Mouse (Mus musculus) heart, embryonic 10.5 days (tissue): ENCODE measurements around the gene Phlpp1. TPM values are rescaled to one million over a fixed set of nuclear protein-coding genes. Genes with fewer than 3 reads are reported as not detected.
A peak's percentile ranks its signal among the peaks of the same experiment; 100 is the strongest.

ENCODE experiments used
- DNase-seq: peaks from one replicate; pipeline ENCODE4 v3.0.0-alpha.2; 2017; ENCODE audit warnings: low spot score
- H3K27ac ChIP-seq: fragments of 300-500 bp; sonication (generic); 2 replicates; pipeline ENCODE4 v1.5.1; 2016; ENCODE audit warnings: mild to moderate bottlenecking
- H3K27me3 ChIP-seq: fragments of 300-500 bp; sonication (generic); 2 replicates; pipeline ENCODE4 v1.6.1; 2016; ENCODE audit warnings: mild to moderate bottlenecking; ENCODE audit not compliant: poor library complexity, insufficient read depth, severe bottlenecking
- H3K36me3 ChIP-seq: fragments of 300-500 bp; sonication (generic); 2 replicates; pipeline ENCODE4 v1.6.1; 2016; ENCODE audit warnings: mild to moderate bottlenecking, moderate library complexity
- H3K4me1 ChIP-seq: fragments of 300-500 bp; sonication (generic); 2 replicates; pipeline ENCODE4 v1.6.1; 2016; ENCODE audit warnings: mild to moderate bottlenecking
- H3K4me3 ChIP-seq: fragments of 300-500 bp; sonication (generic); 2 replicates; pipeline ENCODE4 v1.5.1; 2016; ENCODE audit warnings: mild to moderate bottlenecking, moderate library complexity
- H3K9me3 ChIP-seq: fragments of 300-500 bp; sonication (generic); 2 replicates; pipeline ENCODE4 v1.6.1; 2016; ENCODE audit warnings: mild to moderate bottlenecking, moderate library complexity
- WGBS: fragments of 180-500 bp; shearing (Covaris S2); methylation state at CpG from one replicate; pipeline ENCODE4 v1.1.7; 2016; 5-methylcytosine and 5-hydroxymethylcytosine counted together
- polyA plus RNA-seq: library from polyadenylated mRNA; unstranded; fragments of >200 nt; fragmentation: Nextera tagmentation; extraction: Ambion mirVana; gene quantifications from 2 replicates; pipeline ENCODE4 v1.2.1, GENCODE M21; 2016

Gene Phlpp1
- polyA plus RNA-seq, 1 experiment from 2014 or later: 4.2 TPM

- WGBS: 70% methylated on average over 4 of the region's 4 CpGs
- H3K36me3 ChIP-seq: peaks cover 3% of the 10 kb centered on the region; the same call in 1 of the 2 replicates
- H3K4me1 ChIP-seq: peaks cover 12% of the 10 kb centered on the region; the same call in 1 of the 2 replicates
- H3K27me3 ChIP-seq: no peaks in the 10 kb centered on the region
- H3K4me3 ChIP-seq: no peak overlapping the region
- no peaks in the 10 kb centered on the region for H3K9me3 ChIP-seq
- no peak for DNase-seq
- H3K27ac ChIP-seq: peak overlapping the region; percentile 16; the same call in 1 of the 2 replicates
Measured at GRCm38 (mm10) chr1:106316641-106317304, 145.2 kb downstream of the Phlpp1 start.

DNA sequence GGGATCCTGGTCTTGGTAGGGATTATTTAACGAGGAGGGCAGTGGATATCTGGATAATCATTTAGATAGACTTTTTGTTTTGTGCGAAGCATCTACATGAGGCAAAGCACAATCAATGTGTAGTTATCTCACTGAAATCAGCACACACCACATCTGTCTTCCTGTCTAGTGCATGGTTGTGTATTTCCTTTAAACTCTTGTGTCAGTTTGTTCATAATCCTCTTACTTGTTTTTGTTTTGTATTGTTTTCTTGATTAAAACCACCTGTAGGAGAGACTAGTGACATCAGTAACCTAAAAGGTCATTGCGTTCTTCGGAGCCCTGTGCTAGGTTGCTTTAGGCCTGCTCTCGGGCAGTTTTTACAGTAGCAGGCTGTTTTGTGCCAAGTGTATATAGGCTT, 146.8 kb downstream of the Phlpp1 start:
- Histone ChIP-seq H3K9me3 (no peaks in the 10 kb centered on the region), H3K27me3 (no peaks in the 10 kb centered on the region), H3K4me1 (peaks cover 12% of the 10 kb centered on the region; the same call in 1 of the 2 replicates), H3K36me3 (peaks cover 3% of the 10 kb centered on the region; the same call in 1 of the 2 replicates), H3K4me3 (no peak overlapping the region), H3K27ac (no peak overlapping the region)
- no peak for DNase-seq
- 84% methylated on average over 5 of the region's 5 CpGs for WGBS

DNA sequence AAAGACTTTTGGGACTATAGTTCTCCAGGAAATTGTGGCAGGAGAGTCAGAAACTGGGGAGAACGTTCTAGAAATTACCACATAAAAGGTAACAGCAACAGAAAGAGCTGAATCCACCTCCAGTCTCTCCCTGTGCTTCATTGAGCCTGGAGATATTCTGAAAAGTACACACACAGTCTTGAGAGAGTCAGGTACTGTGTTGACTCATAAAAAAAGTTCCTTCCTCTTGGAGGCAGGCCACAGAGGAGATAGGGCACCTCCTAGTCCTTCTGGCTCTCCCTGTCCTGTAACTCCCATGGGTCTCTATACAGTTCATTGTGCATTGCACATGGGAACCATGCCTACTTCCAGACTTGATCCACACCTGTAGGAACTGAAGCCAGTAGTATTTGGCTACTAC, 149.0 kb downstream of the Phlpp1 start:
- WGBS: 97% methylated on average over 1 of the region's 1 CpGs
- Histone ChIP-seq H3K9me3 (no peaks in the 10 kb centered on the region), H3K36me3 (peaks cover 3% of the 10 kb centered on the region; the same call in 1 of the 2 replicates), H3K27ac (no peak overlapping the region), H3K4me3 (no peak overlapping the region), H3K4me1 (peaks cover 12% of the 10 kb centered on the region; the same call in 1 of the 2 replicates), H3K27me3 (no peaks in the 10 kb centered on the region)
- no peak for DNase-seq

- H3K36me3 ChIP-seq: peaks cover 3% of the 10 kb centered on the region; the same call in 1 of the 2 replicates
- no peak for DNase-seq
- H3K27me3 ChIP-seq: no peaks in the 10 kb centered on the region
- 89% methylated on average over 8 of the region's 8 CpGs for WGBS
- H3K4me1 ChIP-seq: peaks cover 7% of the 10 kb centered on the region; the same call in 1 of the 2 replicates
- no peak overlapping the region for H3K4me3 ChIP-seq
- no peaks in the 10 kb centered on the region for H3K9me3 ChIP-seq
- H3K27ac ChIP-seq: no peak overlapping the region
Measured at GRCm38 (mm10) chr1:106321432-106322126, 150.0 kb downstream of the Phlpp1 start.

DNA sequence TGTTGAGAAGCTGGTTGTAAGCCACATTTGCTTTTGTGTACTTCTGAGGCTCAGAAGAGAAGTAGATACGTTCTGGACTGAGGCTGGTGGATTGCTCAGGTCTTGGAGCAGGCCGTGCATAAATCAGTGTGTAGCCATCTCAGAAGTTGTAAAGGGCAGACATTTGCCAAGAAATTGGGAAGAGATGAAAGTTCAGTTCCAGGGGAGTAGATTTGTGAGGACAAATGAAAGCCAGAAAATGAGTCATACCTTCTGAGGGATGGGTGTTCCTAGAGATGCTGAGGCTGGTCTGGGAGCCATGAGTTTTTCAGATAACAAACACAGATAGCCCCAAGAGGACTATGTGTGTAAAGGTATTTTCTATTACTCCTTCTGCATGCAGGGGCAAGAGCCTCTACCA, 155.1 kb downstream of the Phlpp1 start:
- DNase-seq: no peak
- no peaks in the 10 kb centered on the region for H3K36me3 ChIP-seq
- 79% methylated on average over 2 of the region's 2 CpGs for WGBS
- H3K4me3 ChIP-seq: no peak overlapping the region
- no peaks in the 10 kb centered on the region for H3K4me1 ChIP-seq
- H3K9me3 ChIP-seq: no peaks in the 10 kb centered on the region
- H3K27me3 ChIP-seq: no peaks in the 10 kb centered on the region
- H3K27ac ChIP-seq: no peak overlapping the region

DNA sequence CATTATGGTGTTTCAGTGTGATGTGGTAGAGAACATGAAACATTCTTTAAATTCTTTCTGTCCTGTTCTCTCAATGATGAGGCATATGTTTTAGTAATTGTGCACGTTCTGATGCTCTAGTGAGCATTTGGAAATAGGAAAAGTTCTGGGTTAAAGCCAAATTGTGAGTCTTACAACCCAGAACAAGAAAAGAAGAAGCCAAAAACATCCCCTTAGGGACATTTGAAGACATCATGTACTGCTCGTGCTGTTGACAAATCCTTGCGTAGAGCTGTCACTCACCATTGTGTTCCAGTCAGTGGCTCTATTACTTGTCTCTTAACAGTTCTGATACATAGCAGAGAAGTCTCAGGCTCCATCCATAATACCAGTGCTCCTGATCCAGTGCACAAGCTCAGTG, 170.5 kb downstream of the Phlpp1 start:
- peaks cover 23% of the 10 kb centered on the region for H3K36me3 ChIP-seq
- H3K4me3 ChIP-seq: no peak overlapping the region
- DNase-seq: no peak
- H3K4me1 ChIP-seq: peaks cover 7% of the 10 kb centered on the region; the same call in 1 of the 2 replicates
- H3K9me3 ChIP-seq: no peaks in the 10 kb centered on the region
- no peak overlapping the region for H3K27ac ChIP-seq
- WGBS: 76% methylated on average over 3 of the region's 3 CpGs
- no peaks in the 10 kb centered on the region for H3K27me3 ChIP-seq

DNA sequence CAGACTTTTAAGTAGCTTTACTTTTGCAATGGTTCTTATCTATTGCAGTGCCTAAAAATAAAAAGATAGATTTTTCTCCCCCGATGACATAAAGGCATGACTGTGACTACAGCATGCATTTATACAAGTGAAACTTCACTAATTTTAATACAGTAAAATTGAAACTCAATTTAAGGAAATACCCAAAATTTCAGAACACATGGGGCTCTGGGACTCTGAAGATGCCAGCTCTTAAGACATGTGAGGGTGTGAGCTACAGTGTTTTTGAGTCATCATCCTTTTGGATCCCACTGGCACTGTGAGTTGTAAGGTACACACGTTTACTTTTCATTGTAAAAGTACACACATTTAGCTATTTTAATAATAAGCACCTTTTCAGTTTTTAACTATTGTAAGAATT, 173.7 kb downstream of the Phlpp1 start:
- no peaks in the 10 kb centered on the region for H3K27me3 ChIP-seq
- H3K9me3 ChIP-seq: no peaks in the 10 kb centered on the region
- DNase-seq: no peak
- H3K36me3 ChIP-seq: peaks cover 19% of the 10 kb centered on the region; the same call in 1 of the 2 replicates
- no peak overlapping the region for H3K4me3 ChIP-seq
- H3K27ac ChIP-seq: no peak overlapping the region
- WGBS: 77% methylated on average over 2 of the region's 2 CpGs
- H3K4me1 ChIP-seq: peaks cover 7% of the 10 kb centered on the region; the same call in 1 of the 2 replicates

DNA sequence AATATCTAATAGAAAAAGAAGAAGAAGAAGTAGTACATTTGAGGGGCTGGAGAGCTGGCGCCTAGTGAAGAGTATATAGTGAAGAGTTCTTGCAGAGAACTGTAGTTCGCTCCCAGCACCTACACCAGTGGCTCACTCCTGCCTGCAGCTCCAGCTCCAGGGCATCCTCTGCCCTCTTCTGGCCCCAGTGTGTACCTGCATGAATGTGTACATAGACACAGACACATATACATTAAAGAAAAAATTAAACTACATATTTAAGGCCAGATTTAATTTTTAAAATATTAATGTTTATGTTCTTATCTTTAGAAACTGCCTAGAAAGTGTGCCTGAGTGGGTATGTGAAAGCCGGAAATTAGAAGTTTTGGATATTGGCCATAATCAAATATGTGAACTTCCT, 175.2 kb downstream of the Phlpp1 start:
- no peak overlapping the region for H3K27ac ChIP-seq
- no peaks in the 10 kb centered on the region for H3K27me3 ChIP-seq
- H3K4me3 ChIP-seq: no peak overlapping the region
- H3K4me1 ChIP-seq: 0 out of 2 replicates have a peak, but pooled peaks cover 2% of the 10 kb centered on the region
- H3K9me3 ChIP-seq: no peaks in the 10 kb centered on the region
- peaks cover 27% of the 10 kb centered on the region for H3K36me3 ChIP-seq
- DNase-seq: no peak
- WGBS: 93% methylated on average over 3 of the region's 3 CpGs

- Histone ChIP-seq H3K27me3 (no peaks in the 10 kb centered on the region), H3K9me3 (no peaks in the 10 kb centered on the region), H3K27ac (no peak overlapping the region), H3K4me3 (no peak overlapping the region), H3K36me3 (peaks cover 27% of the 10 kb centered on the region), H3K4me1 (no peaks in the 10 kb centered on the region)
- 91% methylated on average over 3 of the region's 3 CpGs for WGBS
- DNase-seq: no peak
Measured at GRCm38 (mm10) chr1:106349116-106349515, 177.6 kb downstream of the Phlpp1 start.

GRCm38 (mm10) chr1:106351512-106351911, 180.0 kb downstream of the Phlpp1 start:
- peaks cover 14% of the 10 kb centered on the region for H3K36me3 ChIP-seq
- 56% methylated on average over 2 of the region's 2 CpGs for WGBS

GRCm38 (mm10) chr1:106352801-106353511, 181.4 kb downstream of the Phlpp1 start:
- no peak for DNase-seq
- no peaks in the 10 kb centered on the region for H3K9me3 ChIP-seq
- peaks cover 8% of the 10 kb centered on the region for H3K36me3 ChIP-seq
- no peaks in the 10 kb centered on the region for H3K4me1 ChIP-seq
- WGBS: 74% methylated on average over 2 of the region's 2 CpGs
- no peaks in the 10 kb centered on the region for H3K27me3 ChIP-seq
- no peak overlapping the region for H3K27ac ChIP-seq
- H3K4me3 ChIP-seq: no peak overlapping the region

More at GRCm38 (mm10) chr1:106351512-106351911, 180.0 kb downstream of the Phlpp1 start:
- Histone ChIP-seq H3K27me3 (no peaks in the 10 kb centered on the region), H3K9me3 (no peaks in the 10 kb centered on the region), H3K4me1 (no peaks in the 10 kb centered on the region), H3K4me3 (no peak overlapping the region), H3K27ac (no peak overlapping the region)
- no peak for DNase-seq

DNA sequence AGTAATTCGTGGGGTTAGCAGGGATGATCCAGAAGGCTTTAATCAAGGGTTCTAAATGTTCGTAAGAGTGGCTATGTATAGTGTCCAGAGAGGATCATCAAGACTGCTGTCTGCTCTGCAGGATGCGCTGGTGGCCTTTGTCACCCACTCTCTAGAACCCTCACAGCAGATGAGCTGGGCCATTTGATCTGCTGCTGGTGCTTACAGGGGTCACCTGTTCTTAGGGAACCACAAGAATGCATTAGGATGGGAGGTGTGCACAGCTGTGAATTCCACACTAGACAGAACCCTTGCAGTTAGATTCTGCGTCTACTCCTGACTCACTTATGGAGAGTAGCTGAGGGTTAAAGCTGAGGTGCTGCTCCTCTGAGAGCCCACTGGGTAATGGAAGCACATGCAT, 182.4 kb downstream of the Phlpp1 start:
- H3K4me1 ChIP-seq: no peaks in the 10 kb centered on the region
- DNase-seq: no peak

GRCm38 (mm10) chr1:106359474-106359873, 187.9 kb downstream of the Phlpp1 start:
- Histone ChIP-seq H3K36me3 (peaks cover 7% of the 10 kb centered on the region; the same call in 1 of the 2 replicates), H3K4me3 (no peak overlapping the region), H3K4me1 (0 out of 2 replicates have a peak, but pooled peaks cover 7% of the 10 kb centered on the region), H3K27ac (no peak overlapping the region), H3K9me3 (no peaks in the 10 kb centered on the region), H3K27me3 (no peaks in the 10 kb centered on the region)
- DNase-seq: no peak

More for the DNA sequence above, 182.4 kb downstream of the Phlpp1 start:
- 87% methylated on average over 4 of the region's 4 CpGs for WGBS
- Histone ChIP-seq H3K27ac (no peak overlapping the region), H3K36me3 (peaks cover 8% of the 10 kb centered on the region), H3K9me3 (no peaks in the 10 kb centered on the region), H3K27me3 (no peaks in the 10 kb centered on the region), H3K4me3 (no peak overlapping the region)
